Mouse (Mus musculus): Measurements from ENCODE around the gene Ndufc1.
"Not testable (repeated sequence)": the region's sequence is repeated elsewhere in the genome, so short reads cannot be mapped to it uniquely, and the experiment has no call there.

The Ndufc1 gene

GRCm38 (mm10) chr3:51408561-51409183 lies at the start of gene Ndufc1:
Ndufc1 (minus strand) TSS chr3:51408988.
- in situ Hi-C loops (cut with MseI, MboI): no loop called here

- in situ Hi-C loops (cut with MseI, MboI): no loop called here
Measured at GRCm38 (mm10) chr3:51434871-51435595, 26.2 kb upstream of the Ndufc1 start.

- in situ Hi-C loops (cut with MseI, MboI): not testable (repeated sequence)
Measured at GRCm38 (mm10) chr3:51434364-51434763, 25.6 kb upstream of the Ndufc1 start.

GRCm38 (mm10) chr3:51425394-51425793 lies 16.6 kb upstream of the Ndufc1 start:
- in situ Hi-C loops (cut with MseI, MboI): no loop called here

GRCm38 (mm10) chr3:51421921-51422320 lies 13.1 kb upstream of the Ndufc1 start:
- in situ Hi-C loops (cut with MseI, MboI): no loop called here

GRCm38 (mm10) chr3:51417966-51418365 lies 9.2 kb upstream of the Ndufc1 start:
- in situ Hi-C loops (cut with MseI, MboI): no loop called here

- in situ Hi-C loops (cut with MseI, MboI): no loop called here
Measured at GRCm38 (mm10) chr3:51417485-51417884, 8.7 kb upstream of the Ndufc1 start.

- in situ Hi-C loops (cut with MseI, MboI): no loop called here
Measured at GRCm38 (mm10) chr3:51417135-51417458, 8.3 kb upstream of the Ndufc1 start.

GRCm38 (mm10) chr3:51416364-51417134 lies 7.8 kb upstream of the Ndufc1 start:
- in situ Hi-C loops (cut with MseI, MboI): no loop called here

GRCm38 (mm10) chr3:51416073-51416363 lies 7.2 kb upstream of the Ndufc1 start:
- in situ Hi-C loops (cut with MseI, MboI): no loop called here

- in situ Hi-C loops (cut with MseI, MboI): no loop called here
Measured at GRCm38 (mm10) chr3:51415098-51416072, 6.6 kb upstream of the Ndufc1 start, which contains the start of gene Naa15. Naa15 (plus strand) TSS chr3:51415148.

GRCm38 (mm10) chr3:51413276-51413675 lies 4.5 kb upstream of the Ndufc1 start:
- in situ Hi-C loops (cut with MseI, MboI): no loop called here

GRCm38 (mm10) chr3:51412457-51412856 lies 3.7 kb upstream of the Ndufc1 start:
- in situ Hi-C loops (cut with MseI, MboI): no loop called here

GRCm38 (mm10) chr3:51407870-51408560 lies 773 bp downstream of the Ndufc1 start:
- in situ Hi-C loops (cut with MseI, MboI): no loop called here

GRCm38 (mm10) chr3:51402628-51403027 lies 6.2 kb downstream of the Ndufc1 start:
- in situ Hi-C loops (cut with MseI, MboI): no loop called here

- in situ Hi-C loops (cut with MseI, MboI): not testable (repeated sequence)
Measured at GRCm38 (mm10) chr3:51402054-51402453, 6.7 kb downstream of the Ndufc1 start.

GRCm38 (mm10) chr3:51400682-51401081 lies 8.1 kb downstream of the Ndufc1 start:
- in situ Hi-C loops (cut with MseI, MboI): no loop called here

- in situ Hi-C loops (cut with MseI, MboI): no loop called here
Measured at GRCm38 (mm10) chr3:51399531-51399930, 9.3 kb downstream of the Ndufc1 start.

GRCm38 (mm10) chr3:51398667-51399066 lies 10.1 kb downstream of the Ndufc1 start:
- in situ Hi-C loops (cut with MseI, MboI): no loop called here

- in situ Hi-C loops (cut with MseI, MboI): no loop called here
Measured at GRCm38 (mm10) chr3:51397700-51398299, 11.0 kb downstream of the Ndufc1 start.
